Mouse (Mus musculus) megakaryocyte, embryonic 14.5 days (primary cell): ENCODE data around the gene Nhlrc4.

ENCODE experiments used
- FLI1 ChIP-seq: IDR thresholded peaks from 2 replicates; pipeline ENCODE4 v1.6.1; 2012; ENCODE audit warnings: low read length, inconsistent platforms, mixed read lengths
- GATA1 ChIP-seq: IDR thresholded peaks from 3 replicates; pipeline ENCODE4 v1.6.1; 2012; ENCODE audit warnings: mixed read lengths, low read length, inconsistent platforms, borderline replicate concordance

DNA sequence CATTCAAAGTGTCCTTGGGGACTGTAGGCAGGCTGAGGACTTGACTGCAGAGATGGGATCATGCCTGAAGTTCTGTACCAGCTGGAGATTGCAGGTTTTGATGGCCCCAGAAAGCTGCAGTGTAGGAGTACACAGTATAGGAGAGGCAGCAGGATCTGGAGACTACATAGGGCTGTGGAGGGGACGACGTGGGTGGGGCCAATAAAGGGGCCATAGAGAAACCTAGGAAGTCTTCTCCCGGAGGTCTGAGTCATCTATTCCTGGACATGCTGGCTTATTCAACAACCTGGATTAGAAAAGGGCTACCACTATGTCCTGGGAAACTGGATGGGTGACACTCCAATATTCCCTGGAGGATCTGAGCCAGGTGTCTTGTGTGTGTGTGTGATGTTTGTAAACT is 11.0 kb upstream of the Nhlrc4 start:
- TF ChIP-seq GATA1, result no peak
- no peak for TF ChIP-seq FLI1
